Mouse (Mus musculus) forebrain, embryonic 10.5 days (tissue): ENCODE data around the gene Foxk2. TPM values are rescaled to one million over a fixed set of nuclear protein-coding genes. Genes with fewer than 3 reads are reported as not detected.

Source experiments
- DNase-seq: peaks from one replicate; pipeline ENCODE4 v3.0.0-alpha.2; 2017; ENCODE audit warnings: low spot score; ENCODE audit errors: extremely low spot score
- H3K27ac ChIP-seq: fragments of 300-500 bp; sonication (generic); 2 replicates; pipeline ENCODE4 v1.5.1; 2016; ENCODE audit warnings: mild to moderate bottlenecking
- H3K27me3 ChIP-seq: fragments of 300-500 bp; sonication (generic); 2 replicates; pipeline ENCODE4 v1.6.1; 2016; ENCODE audit warnings: mild to moderate bottlenecking; ENCODE audit not compliant: poor library complexity, severe bottlenecking
- H3K36me3 ChIP-seq: fragments of 300-500 bp; sonication (generic); replicated peaks from 2 replicates; pipeline ENCODE4 v1.6.1; 2016; ENCODE audit warnings: mild to moderate bottlenecking, moderate library complexity
- H3K4me1 ChIP-seq: fragments of 300-500 bp; sonication (generic); 2 replicates; pipeline ENCODE4 v1.6.1; 2016
- H3K4me3 ChIP-seq: fragments of 300-500 bp; sonication (generic); 2 replicates; pipeline ENCODE4 v1.5.1; 2016; ENCODE audit warnings: mild to moderate bottlenecking, moderate library complexity
- H3K9me3 ChIP-seq: fragments of 300-500 bp; sonication (generic); 2 replicates; pipeline ENCODE4 v1.6.1; 2016; ENCODE audit warnings: mild to moderate bottlenecking, moderate library complexity
- WGBS: fragments of 180-500 bp; shearing (Covaris S2); methylation state at CpG from one replicate; pipeline ENCODE4 v1.1.7; 2016; 5-methylcytosine and 5-hydroxymethylcytosine counted together
- polyA plus RNA-seq: library from polyadenylated mRNA; unstranded; fragments of >200 nt; fragmentation: Nextera tagmentation; extraction: Ambion mirVana; gene quantifications from 2 replicates; pipeline ENCODE4 v1.2.1, GENCODE M21; 2016

Gene Foxk2
- polyA plus RNA-seq, 1 experiment from 2014 or later: 11.9 TPM

- WGBS: under 1% methylated on average over 50 of the region's 50 CpGs
- Histone ChIP-seq H3K36me3 (peaks cover 30% of the 10 kb centered on the region), H3K4me1 (peaks cover 33% of the 10 kb centered on the region), H3K9me3 (no peaks in the 10 kb centered on the region), H3K4me3 (peak within 1 kb of the TSS; percentile 78), H3K27ac (peak within 1 kb of the TSS; percentile 99), H3K27me3 (no peaks in the 10 kb centered on the region)
- peak; percentile 98 for DNase-seq
These were observed 23.0 kb upstream of the Foxk2 start, which contains the start of gene Narf for GRCm38 (mm10) chr11:121236564-121237344. TSS of gene Narf (plus strand) at chr11:121237253.

DNA sequence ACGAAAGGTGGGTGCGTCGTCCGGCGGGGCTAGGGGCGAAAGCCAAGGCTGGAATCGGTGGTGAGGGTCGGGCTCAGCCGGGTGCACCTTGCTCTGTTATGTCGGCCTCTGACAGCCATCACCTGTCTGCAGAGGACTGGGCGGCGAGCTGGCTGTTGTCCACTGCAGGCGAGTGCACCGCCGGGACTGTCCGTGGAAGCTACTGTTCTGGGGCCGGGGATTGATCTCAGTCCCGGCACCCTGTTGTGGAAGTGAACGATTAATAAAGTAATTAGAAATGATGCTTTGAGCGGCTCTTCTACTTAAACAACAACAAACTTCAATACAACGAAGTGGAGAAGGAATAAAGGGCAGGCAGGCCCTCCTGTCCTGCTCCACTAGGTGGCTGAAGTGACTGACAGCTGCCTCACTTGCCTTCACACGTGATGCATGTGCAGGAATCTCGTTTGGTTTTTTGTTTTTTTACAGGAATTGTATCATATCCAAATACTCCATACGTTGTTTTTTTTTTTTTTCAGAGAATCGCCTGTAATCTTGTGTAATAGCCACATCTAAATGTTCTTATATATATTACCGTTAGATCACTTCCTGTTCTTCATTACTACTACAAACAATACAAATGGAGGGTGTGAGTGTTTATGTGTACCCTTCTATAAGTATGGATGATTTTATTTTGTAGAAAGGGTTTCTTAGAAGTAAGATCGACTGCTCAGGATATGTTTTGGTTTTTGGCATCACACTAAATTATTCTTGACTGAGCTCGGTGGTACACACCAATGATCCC is 22.3 kb upstream of the Foxk2 start:
- H3K36me3 ChIP-seq: peaks cover 38% of the 10 kb centered on the region
- peak overlapping the region; percentile 99 for H3K27ac ChIP-seq
- 7% methylated on average over 28 of the region's 28 CpGs for WGBS
- H3K4me1 ChIP-seq: peaks cover 33% of the 10 kb centered on the region
- DNase-seq: no peak
- H3K4me3 ChIP-seq: peak overlapping the region; percentile 78
- no peaks in the 10 kb centered on the region for H3K9me3 ChIP-seq
- no peaks in the 10 kb centered on the region for H3K27me3 ChIP-seq

DNA sequence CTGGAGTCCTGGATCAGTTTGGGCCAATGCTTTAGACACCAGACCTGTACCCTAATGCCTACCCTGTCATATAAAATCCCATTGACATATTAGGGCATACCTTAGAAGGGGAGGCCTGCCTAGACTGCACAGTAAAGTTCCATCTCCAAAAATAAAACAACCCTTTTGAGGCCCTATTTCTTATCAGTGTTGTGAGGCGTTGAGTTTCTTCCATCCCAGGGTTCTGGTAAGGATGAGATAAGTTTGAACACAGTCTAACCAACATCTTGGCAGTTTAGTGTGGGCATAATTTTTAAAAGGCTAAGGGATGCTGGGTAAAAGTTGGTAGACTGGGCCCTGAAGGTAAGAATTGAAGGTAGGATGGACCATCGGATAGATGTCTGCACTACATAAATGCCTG is 20.1 kb upstream of the Foxk2 start:
- 95% methylated on average over 2 of the region's 2 CpGs for WGBS
- Histone ChIP-seq H3K27ac (no peak overlapping the region), H3K9me3 (no peaks in the 10 kb centered on the region), H3K4me1 (peaks cover 30% of the 10 kb centered on the region), H3K36me3 (peaks cover 58% of the 10 kb centered on the region), H3K4me3 (no peak overlapping the region), H3K27me3 (no peaks in the 10 kb centered on the region)
- no peak for DNase-seq

GRCm38 (mm10) chr11:121250196-121250595 is 9.6 kb upstream of the Foxk2 start:
- H3K36me3 ChIP-seq: peaks cover 98% of the 10 kb centered on the region

GRCm38 (mm10) chr11:121260211-121260906 is 569 bp downstream of the Foxk2 start:
- H3K27me3 ChIP-seq: no peaks in the 10 kb centered on the region
- H3K27ac ChIP-seq: peak overlapping the region; percentile 95
- peaks cover 49% of the 10 kb centered on the region for H3K36me3 ChIP-seq

More at GRCm38 (mm10) chr11:121250196-121250595, 9.6 kb upstream of the Foxk2 start:
- Histone ChIP-seq H3K9me3 (no peaks in the 10 kb centered on the region), H3K4me3 (no peak overlapping the region), H3K27ac (no peak overlapping the region), H3K4me1 (no peaks in the 10 kb centered on the region), H3K27me3 (no peaks in the 10 kb centered on the region)
- WGBS: 94% methylated on average over 8 of the region's 8 CpGs
- DNase-seq: no peak

GRCm38 (mm10) chr11:121261074-121261473 is 1.3 kb downstream of the Foxk2 start:
- Histone ChIP-seq H3K27ac (peak overlapping the region; percentile 95), H3K4me1 (peaks cover 30% of the 10 kb centered on the region), H3K4me3 (peak overlapping the region; percentile 100), H3K27me3 (no peaks in the 10 kb centered on the region), H3K9me3 (no peaks in the 10 kb centered on the region), H3K36me3 (peaks cover 49% of the 10 kb centered on the region)
- DNase-seq: no peak
- 57% methylated on average over 2 of the region's 2 CpGs for WGBS

More at GRCm38 (mm10) chr11:121260211-121260906, 569 bp downstream of the Foxk2 start:
- Histone ChIP-seq H3K4me1 (peaks cover 30% of the 10 kb centered on the region), H3K4me3 (peak overlapping the region; percentile 100), H3K9me3 (no peaks in the 10 kb centered on the region)
- WGBS: under 1% methylated on average over 58 of the region's 60 CpGs
- peak; percentile 34 for DNase-seq

GRCm38 (mm10) chr11:121277516-121277915 is 17.7 kb downstream of the Foxk2 start:
- Histone ChIP-seq H3K36me3 (peaks cover 72% of the 10 kb centered on the region), H3K9me3 (no peaks in the 10 kb centered on the region), H3K4me3 (no peak overlapping the region), H3K27ac (no peak overlapping the region), H3K27me3 (no peaks in the 10 kb centered on the region), H3K4me1 (no peaks in the 10 kb centered on the region)
- DNase-seq: no peak
- 94% methylated on average over 8 of the region's 8 CpGs for WGBS

GRCm38 (mm10) chr11:121278011-121278410 is 18.2 kb downstream of the Foxk2 start:
- no peak overlapping the region for H3K4me3 ChIP-seq
- peaks cover 69% of the 10 kb centered on the region for H3K36me3 ChIP-seq
- H3K9me3 ChIP-seq: no peaks in the 10 kb centered on the region
- H3K27ac ChIP-seq: no peak overlapping the region
- 0 out of 2 replicates have a peak, but pooled peaks cover 4% of the 10 kb centered on the region for H3K4me1 ChIP-seq
- DNase-seq: no peak
- WGBS: 97% methylated on average over 3 of the region's 3 CpGs
- no peaks in the 10 kb centered on the region for H3K27me3 ChIP-seq

DNA sequence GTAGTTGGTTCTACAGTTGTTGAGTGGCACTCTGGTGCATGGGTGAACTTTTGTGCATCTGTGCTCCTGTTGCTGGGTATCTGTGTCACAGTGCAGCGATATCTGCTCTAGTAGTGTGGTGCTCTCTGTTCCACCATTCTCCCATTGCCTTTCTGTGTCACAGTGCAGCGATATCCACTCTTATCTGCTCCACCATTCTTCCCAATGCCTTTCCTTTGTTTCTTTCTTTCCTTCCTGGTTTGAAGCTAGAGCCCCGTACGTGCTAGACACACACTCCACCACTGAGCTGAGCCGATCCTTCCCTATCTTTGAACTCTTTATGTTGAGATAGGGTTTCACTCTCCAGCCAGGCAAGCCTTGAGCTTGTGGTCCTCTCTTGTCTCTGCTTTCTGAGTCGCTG is 23.1 kb downstream of the Foxk2 start:
- Histone ChIP-seq H3K4me1 (0 out of 2 replicates have a peak, but pooled peaks cover 5% of the 10 kb centered on the region), H3K4me3 (no peak overlapping the region), H3K27ac (no peak overlapping the region), H3K27me3 (no peaks in the 10 kb centered on the region), H3K36me3 (peaks cover 80% of the 10 kb centered on the region), H3K9me3 (no peaks in the 10 kb centered on the region)
- WGBS: 80% methylated on average over 6 of the region's 6 CpGs
- DNase-seq: no peak

- H3K36me3 ChIP-seq: peaks cover 100% of the 10 kb centered on the region
- H3K9me3 ChIP-seq: no peaks in the 10 kb centered on the region
- no peaks in the 10 kb centered on the region for H3K4me1 ChIP-seq
- DNase-seq: no peak
- H3K4me3 ChIP-seq: no peak overlapping the region
- WGBS: 93% methylated on average over 3 of the region's 3 CpGs
- no peak overlapping the region for H3K27ac ChIP-seq
- H3K27me3 ChIP-seq: no peaks in the 10 kb centered on the region
These were observed 30.1 kb downstream of the Foxk2 start for GRCm38 (mm10) chr11:121289859-121290258.

GRCm38 (mm10) chr11:121294771-121295170 is 35.0 kb downstream of the Foxk2 start:
- H3K4me1 ChIP-seq: no peaks in the 10 kb centered on the region
- H3K9me3 ChIP-seq: no peaks in the 10 kb centered on the region
- no peaks in the 10 kb centered on the region for H3K27me3 ChIP-seq
- no peak for DNase-seq
- 94% methylated on average over 5 of the region's 5 CpGs for WGBS
- no peak overlapping the region for H3K4me3 ChIP-seq
- no peak overlapping the region for H3K27ac ChIP-seq
- H3K36me3 ChIP-seq: peaks cover 100% of the 10 kb centered on the region

- Histone ChIP-seq H3K36me3 (peaks cover 100% of the 10 kb centered on the region), H3K27me3 (no peaks in the 10 kb centered on the region), H3K27ac (no peak overlapping the region), H3K9me3 (no peaks in the 10 kb centered on the region), H3K4me1 (no peaks in the 10 kb centered on the region), H3K4me3 (no peak overlapping the region)
- DNase-seq: no peak
- 91% methylated on average over 8 of the region's 8 CpGs for WGBS
These were observed 38.7 kb downstream of the Foxk2 start for GRCm38 (mm10) chr11:121298493-121298892.
